Mouse (Mus musculus) ES-E14 (cell line): ENCODE data around the gene Fbxw4.

ENCODE experiments used
- HCFC1 ChIP-seq: IDR thresholded peaks from 2 replicates; pipeline ENCODE4 v1.6.1; 2012; ENCODE audit warnings: low read length, inconsistent platforms, borderline replicate concordance; ENCODE audit not compliant: insufficient read depth
- ZC3H11A ChIP-seq: IDR thresholded peaks from 2 replicates; pipeline ENCODE4 v1.6.1; 2012; ENCODE audit warnings: low read depth, mild to moderate bottlenecking, inconsistent platforms, low read length, borderline replicate concordance
- ZNF384 ChIP-seq: IDR thresholded peaks from 2 replicates; pipeline ENCODE4 v1.6.1; 2012; ENCODE audit warnings: low read depth, low read length, inconsistent platforms

GRCm38 (mm10) chr19:45659301-45659737, 793 bp downstream of the Fbxw4 start:
- TF ChIP-seq ZC3H11A (no peak), ZNF384 (no peak), HCFC1 (no peak; the same call in 1 of the 2 replicates)
